Mouse (Mus musculus) small intestine, adult 2 months (tissue): ENCODE data around the gene Pttg1ip. TPM values are rescaled to one million over a fixed set of nuclear protein-coding genes. Genes with fewer than 3 reads are reported as not detected.

Source experiments
- H3K27ac ChIP-seq: fragments of 200-500 bp; 2 replicates; pipeline ENCODE4 v1.5.1; 2012; ENCODE audit warnings: low read depth, low read length, control low read depth, inconsistent platforms; ENCODE audit not compliant: insufficient read depth
- H3K27me3 ChIP-seq: fragments of 200-500 bp; 2 replicates; pipeline ENCODE4 v1.6.1; 2012; ENCODE audit warnings: mild to moderate bottlenecking, moderate library complexity, low read length, inconsistent platforms; ENCODE audit not compliant: control insufficient read depth, insufficient read depth
- H3K36me3 ChIP-seq: fragments of 200-500 bp; 2 replicates; pipeline ENCODE4 v1.6.1; 2012; ENCODE audit warnings: mild to moderate bottlenecking, low read length, control low read depth, inconsistent platforms; ENCODE audit not compliant: control insufficient read depth, insufficient read depth
- H3K4me1 ChIP-seq: fragments of 200-500 bp; 2 replicates; pipeline ENCODE4 v1.6.1; 2012; ENCODE audit warnings: low read length, inconsistent platforms, mixed read lengths; ENCODE audit not compliant: control insufficient read depth, insufficient read depth, insufficient read length
- H3K4me3 ChIP-seq: fragments of 200-500 bp; 2 replicates; pipeline ENCODE4 v1.5.1; 2012; ENCODE audit warnings: low read depth, mild to moderate bottlenecking, control low read depth, inconsistent platforms, low read length, moderate library complexity
- CTCF ChIP-seq: fragments of 200-500 bp; IDR thresholded peaks from 2 replicates; pipeline ENCODE4 v1.5.1; 2012; ENCODE audit warnings: low read depth, mild to moderate bottlenecking, control low read depth, inconsistent platforms, low read length, moderate library complexity, mixed read lengths; ENCODE audit not compliant: insufficient replicate concordance, insufficient read length; ENCODE audit errors: extremely low read depth
- POLR2A ChIP-seq: fragments of 200-500 bp; IDR thresholded peaks from 2 replicates; pipeline ENCODE4 v1.6.1; 2012; ENCODE audit warnings: low read depth, mild to moderate bottlenecking, control low read depth, inconsistent platforms, low read length, moderate library complexity
- WGBS: fragments of 180-500 bp; shearing (Covaris S2); methylation state at CpG from one replicate; pipeline ENCODE4 v1.1.7; 2018; 5-methylcytosine and 5-hydroxymethylcytosine counted together
- polyA plus RNA-seq: library from polyadenylated mRNA; depleted of rRNA; stranded (reverse); fragments of >200 nt; gene quantifications from 2 replicates; pipeline ENCODE4 v1.2.3, GENCODE M21; 2012

Pttg1ip gene
- polyA plus RNA-seq, 1 experiment: 176 TPM

GRCm38 (mm10) chr10:77554918-77555317 is 26.6 kb upstream of the Pttg1ip start:
- H3K4me1 ChIP-seq: no peaks in the 10 kb centered on the region; the same call in 1 of the 2 replicates
- no peak overlapping the region for H3K27ac ChIP-seq
- H3K36me3 ChIP-seq: no peaks in the 10 kb centered on the region
- 84% methylated on average over 4 of the region's 4 CpGs for WGBS
- H3K4me3 ChIP-seq: no peak overlapping the region
- H3K27me3 ChIP-seq: no peaks in the 10 kb centered on the region
- TF ChIP-seq POLR2A (no peak), CTCF (no peak)

GRCm38 (mm10) chr10:77556631-77557030 is 24.9 kb upstream of the Pttg1ip start:
- H3K4me3 ChIP-seq: no peak overlapping the region
- H3K27ac ChIP-seq: no peak overlapping the region
- H3K4me1 ChIP-seq: no peaks in the 10 kb centered on the region; the same call in 1 of the 2 replicates
- TF ChIP-seq POLR2A (no peak), CTCF (no peak)
- no peaks in the 10 kb centered on the region for H3K27me3 ChIP-seq
- no peaks in the 10 kb centered on the region for H3K36me3 ChIP-seq
- WGBS: 90% methylated on average over 7 of the region's 7 CpGs

- H3K4me1 ChIP-seq: no peaks in the 10 kb centered on the region
- H3K27ac ChIP-seq: no peak overlapping the region
- H3K36me3 ChIP-seq: no peaks in the 10 kb centered on the region
- no peak overlapping the region for H3K4me3 ChIP-seq
- no peaks in the 10 kb centered on the region for H3K27me3 ChIP-seq
- WGBS: 88% methylated on average over 4 of the region's 4 CpGs
- TF ChIP-seq POLR2A (no peak), CTCF (no peak)
These were observed 23.9 kb upstream of the Pttg1ip start for GRCm38 (mm10) chr10:77557641-77558040.

GRCm38 (mm10) chr10:77560090-77560489 is 21.4 kb upstream of the Pttg1ip start:
- Histone ChIP-seq H3K27me3 (no peaks in the 10 kb centered on the region), H3K27ac (no peak overlapping the region), H3K36me3 (no peaks in the 10 kb centered on the region), H3K4me3 (no peak overlapping the region), H3K4me1 (no peaks in the 10 kb centered on the region)
- 92% methylated on average over 11 of the region's 11 CpGs for WGBS
- TF ChIP-seq CTCF: no peak
- no peak for TF ChIP-seq POLR2A

- WGBS: 90% methylated on average over 9 of the region's 9 CpGs
- Histone ChIP-seq H3K4me1 (no peaks in the 10 kb centered on the region), H3K4me3 (no peak overlapping the region), H3K27ac (no peak overlapping the region), H3K27me3 (no peaks in the 10 kb centered on the region), H3K36me3 (no peaks in the 10 kb centered on the region)
- no peak for TF ChIP-seq CTCF
- TF ChIP-seq POLR2A: no peak
These were observed 20.7 kb upstream of the Pttg1ip start for GRCm38 (mm10) chr10:77560830-77561229.

- peaks cover 5% of the 10 kb centered on the region; the same call in 1 of the 2 replicates for H3K4me1 ChIP-seq
- no peaks in the 10 kb centered on the region for H3K27me3 ChIP-seq
- no peaks in the 10 kb centered on the region for H3K36me3 ChIP-seq
- 56% methylated on average over 2 of the region's 2 CpGs for WGBS
- H3K27ac ChIP-seq: no peak overlapping the region
- no peak overlapping the region for H3K4me3 ChIP-seq
- TF ChIP-seq POLR2A (no peak), CTCF (no peak)
These were observed 20.0 kb upstream of the Pttg1ip start for GRCm38 (mm10) chr10:77561508-77561907.

- Histone ChIP-seq H3K4me1 (peaks cover 27% of the 10 kb centered on the region), H3K4me3 (no peak overlapping the region), H3K27ac (no peak overlapping the region), H3K27me3 (no peaks in the 10 kb centered on the region), H3K36me3 (no peaks in the 10 kb centered on the region)
- TF ChIP-seq POLR2A (no peak), CTCF (no peak)
- WGBS: 80% methylated on average over 8 of the region's 8 CpGs
These were observed 16.5 kb upstream of the Pttg1ip start for GRCm38 (mm10) chr10:77565005-77565404.
